Mouse (Mus musculus) liver (tissue): ENCODE measurements around the gene Dyrk1a.

ENCODE experiments used
- DNase-seq: peaks from one replicate; pipeline ENCODE4 v3.0.0-alpha.2; 2020; ENCODE audit warnings: mixed read lengths

The Dyrk1a gene

GRCm38 (mm10) chr16:94591536-94591935 lies 21.7 kb downstream of the Dyrk1a start:
- DNase-seq: no peak

- no peak for DNase-seq
Observed at GRCm38 (mm10) chr16:94596633-94597032, 26.8 kb downstream of the Dyrk1a start.

GRCm38 (mm10) chr16:94597640-94598039 lies 27.8 kb downstream of the Dyrk1a start:
- DNase-seq: no peak

- no peak for DNase-seq
Observed at GRCm38 (mm10) chr16:94599977-94600724, 30.3 kb downstream of the Dyrk1a start.

DNA sequence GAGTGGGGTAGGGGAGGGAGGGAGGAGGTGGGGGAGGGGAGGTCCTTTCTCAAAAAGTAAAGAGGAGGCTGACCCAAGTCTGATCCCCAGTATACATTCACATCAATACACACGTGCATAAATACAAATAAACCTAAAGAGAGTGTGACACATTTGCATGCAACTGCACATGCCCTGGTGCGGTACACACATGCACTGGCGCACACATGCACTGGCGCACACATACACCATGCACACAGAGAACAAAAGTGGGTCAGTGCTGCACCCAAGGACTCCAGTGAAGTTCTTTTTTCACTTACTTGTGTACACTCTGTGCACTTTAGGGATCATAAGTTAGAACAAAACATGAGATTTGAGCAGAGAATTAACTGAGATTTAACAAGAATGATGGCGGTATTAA lies 31.3 kb downstream of the Dyrk1a start:
- no peak for DNase-seq

- peak; percentile 30 for DNase-seq
Observed at GRCm38 (mm10) chr16:94601540-94601953, 31.7 kb downstream of the Dyrk1a start.

- DNase-seq: no peak
Observed at GRCm38 (mm10) chr16:94602188-94602587, 32.4 kb downstream of the Dyrk1a start.

DNA sequence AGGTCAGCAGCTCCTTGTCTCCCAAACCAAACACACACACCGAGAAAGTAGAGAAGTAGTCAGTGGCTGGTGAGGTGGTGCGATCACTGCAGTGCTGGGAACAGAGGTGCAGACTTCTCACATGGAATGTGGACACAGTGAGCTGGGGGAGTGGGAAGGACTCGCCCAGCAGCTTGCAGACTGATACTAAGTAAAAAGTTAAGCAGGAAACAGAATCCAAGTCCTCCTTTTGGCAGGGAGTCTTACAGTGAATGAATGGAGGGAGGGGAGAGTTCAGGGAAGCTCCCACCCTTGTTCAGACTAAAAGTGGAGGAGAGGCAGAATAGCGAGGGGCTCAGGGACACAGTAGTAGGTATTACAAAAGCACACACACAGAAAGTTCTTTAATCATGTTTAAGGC lies 32.9 kb downstream of the Dyrk1a start:
- no peak for DNase-seq

DNA sequence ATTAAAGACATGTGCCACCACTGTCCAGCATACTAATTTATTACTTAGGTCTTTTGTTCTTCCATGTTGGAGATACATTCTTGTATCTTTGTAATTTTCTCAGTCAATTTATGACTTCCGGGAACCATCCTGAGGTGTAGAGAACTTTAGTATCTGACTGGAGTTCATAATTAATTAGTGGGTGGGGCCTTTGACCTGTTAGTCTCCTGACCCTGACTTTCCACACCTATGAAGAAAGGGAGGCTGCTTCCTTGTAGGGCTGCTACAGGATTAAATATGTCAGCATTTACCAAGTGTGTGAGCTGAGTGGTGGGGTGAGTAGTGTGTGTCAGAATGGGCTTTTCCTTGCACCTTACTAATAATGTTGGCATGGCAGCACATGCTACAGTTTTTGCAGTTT lies 36.4 kb downstream of the Dyrk1a start:
- DNase-seq: no peak

GRCm38 (mm10) chr16:94607468-94607867 lies 37.7 kb downstream of the Dyrk1a start:
- no peak for DNase-seq

GRCm38 (mm10) chr16:94608706-94609594 lies 39.1 kb downstream of the Dyrk1a start:
- no peak for DNase-seq

DNA sequence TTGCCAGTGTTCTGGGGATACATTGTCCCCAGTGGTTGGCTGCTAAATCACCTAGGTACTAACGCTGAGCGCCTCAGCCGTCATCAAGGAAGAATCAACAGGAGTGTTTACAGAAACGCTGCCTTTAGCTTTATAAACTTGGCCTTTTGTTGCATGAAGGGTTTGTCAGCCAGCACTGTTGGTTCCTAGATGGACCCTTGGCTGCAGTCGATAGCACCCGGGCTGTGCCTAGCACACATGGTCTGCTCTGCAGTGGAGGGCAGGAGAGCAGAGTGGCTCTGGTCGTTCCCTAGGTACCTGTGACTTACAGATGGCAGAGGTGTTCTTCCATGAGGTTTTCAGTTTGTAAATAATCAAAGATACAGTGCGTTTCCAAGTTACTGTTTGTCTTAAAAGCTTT lies 42.8 kb downstream of the Dyrk1a start:
- DNase-seq: no peak

DNA sequence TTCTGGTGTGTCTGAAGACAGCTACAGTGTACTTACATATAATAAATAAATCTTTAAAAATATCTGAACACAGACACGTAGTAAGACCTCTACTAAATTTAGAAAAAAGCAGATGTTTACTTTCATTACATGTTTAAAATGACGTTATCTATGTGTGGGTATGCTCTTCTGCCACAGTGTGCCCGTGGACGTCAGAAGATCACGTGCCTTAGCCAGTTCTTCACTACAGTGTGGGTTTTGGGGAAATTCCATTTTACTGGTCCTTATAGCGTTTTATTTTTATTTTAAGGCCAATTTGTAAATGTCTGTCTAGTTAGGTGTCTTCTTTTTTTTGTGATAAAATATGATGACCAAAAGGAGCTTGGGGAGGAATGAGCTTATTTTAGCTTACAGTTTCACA lies 47.4 kb downstream of the Dyrk1a start:
- DNase-seq: no peak

DNA sequence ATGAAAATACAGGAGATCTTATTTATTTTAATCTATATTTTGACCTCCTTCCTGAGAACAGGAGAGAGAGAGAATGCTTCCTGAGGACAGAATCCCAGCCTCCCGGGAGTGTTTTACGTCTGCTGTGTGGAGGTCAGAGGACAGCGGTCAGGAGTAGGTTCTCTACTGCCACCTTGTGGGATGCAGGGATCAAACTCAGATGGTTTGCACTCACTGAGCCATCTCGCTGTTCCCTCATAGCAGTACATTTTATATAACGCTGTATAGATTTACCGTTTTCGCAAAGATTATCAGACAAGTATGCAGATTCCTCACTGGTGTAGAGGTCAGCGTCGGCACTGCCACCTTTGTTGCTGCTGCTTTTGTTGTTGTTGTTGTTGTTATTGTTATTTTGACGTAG lies 48.7 kb downstream of the Dyrk1a start:
- DNase-seq: peak; percentile 44

DNA sequence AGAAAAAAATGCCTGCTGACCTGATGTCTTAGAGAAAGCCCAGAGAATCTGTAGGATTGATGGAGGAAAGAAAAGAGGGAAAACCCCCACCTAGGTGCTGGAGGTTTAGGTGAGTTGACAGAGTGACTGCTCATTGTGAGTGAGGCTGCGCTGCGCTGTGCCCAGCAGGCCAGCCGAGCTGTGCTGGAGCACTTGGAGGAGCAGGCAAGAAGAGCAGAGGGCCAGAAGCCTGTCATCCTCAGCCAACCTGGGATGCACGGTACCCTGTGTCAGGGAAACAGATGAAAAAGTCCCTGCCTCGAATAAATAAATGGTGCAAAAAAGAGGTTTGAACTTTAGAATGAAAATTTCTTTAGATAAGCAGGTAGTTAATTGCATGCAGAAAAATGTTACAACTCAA lies 49.5 kb downstream of the Dyrk1a start:
- no peak for DNase-seq

GRCm38 (mm10) chr16:94624871-94625270 lies 55.1 kb downstream of the Dyrk1a start:
- DNase-seq: no peak

DNA sequence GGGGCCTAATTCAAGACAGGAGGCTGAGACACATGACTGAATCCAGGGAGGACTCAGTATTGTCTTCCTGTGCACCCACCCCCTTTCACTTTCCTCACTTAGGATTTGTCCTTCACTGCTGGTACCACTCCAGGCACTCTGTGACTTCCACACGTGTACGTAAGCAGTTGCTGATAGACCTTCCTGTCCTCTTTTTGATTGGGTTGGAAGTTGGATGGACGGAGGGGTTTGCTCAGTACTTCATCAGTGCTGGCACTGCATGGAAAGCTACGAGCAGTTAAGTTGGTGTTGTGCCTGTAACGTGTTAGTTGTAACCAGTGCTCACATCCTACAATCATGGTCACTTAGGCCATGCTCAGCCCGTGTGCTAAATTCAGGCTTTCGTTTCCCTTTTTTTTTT lies 55.8 kb downstream of the Dyrk1a start:
- no peak for DNase-seq

DNA sequence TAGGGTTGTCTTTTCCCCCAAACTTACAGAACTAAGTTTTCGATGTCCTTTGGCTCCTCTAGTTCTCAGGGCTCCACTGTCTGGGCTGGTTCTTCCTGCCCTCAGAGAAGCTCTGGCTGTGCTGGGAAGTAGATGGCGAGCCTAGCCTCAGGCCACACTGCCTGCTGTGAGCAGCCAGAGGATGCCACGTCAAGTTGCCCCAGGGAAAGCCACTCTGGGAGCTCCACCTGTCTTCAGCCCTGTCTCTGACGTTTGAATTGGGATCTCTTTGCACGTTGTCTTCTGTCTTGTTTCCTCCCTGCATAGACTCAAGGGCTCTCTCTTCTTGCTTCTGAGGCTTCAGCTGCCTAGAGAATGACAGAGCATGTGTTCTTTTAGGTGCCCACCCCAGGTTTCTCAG lies 57.9 kb downstream of the Dyrk1a start:
- no peak for DNase-seq

- DNase-seq: no peak
Observed at GRCm38 (mm10) chr16:94628976-94629729, 59.3 kb downstream of the Dyrk1a start.

DNA sequence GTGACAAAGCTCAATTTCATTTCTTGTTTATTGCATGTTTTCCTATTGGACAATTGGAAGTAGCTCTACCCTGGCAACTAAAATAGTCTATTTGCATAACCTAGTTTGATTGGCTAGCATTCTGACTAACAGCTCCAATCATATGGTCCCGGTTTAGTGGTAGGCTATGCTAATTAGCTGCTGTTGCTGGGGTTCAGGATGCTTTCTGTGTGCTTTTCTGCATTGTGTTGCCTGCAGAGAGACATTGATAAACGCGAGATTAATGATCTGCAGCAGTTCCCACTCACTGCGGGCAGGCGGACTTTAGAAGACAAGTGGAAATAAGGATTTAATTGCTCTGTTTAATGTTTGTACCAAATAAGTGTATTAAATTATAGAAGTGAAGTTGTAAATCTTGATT lies 62.2 kb downstream of the Dyrk1a start:
- DNase-seq: peak; percentile 19

DNA sequence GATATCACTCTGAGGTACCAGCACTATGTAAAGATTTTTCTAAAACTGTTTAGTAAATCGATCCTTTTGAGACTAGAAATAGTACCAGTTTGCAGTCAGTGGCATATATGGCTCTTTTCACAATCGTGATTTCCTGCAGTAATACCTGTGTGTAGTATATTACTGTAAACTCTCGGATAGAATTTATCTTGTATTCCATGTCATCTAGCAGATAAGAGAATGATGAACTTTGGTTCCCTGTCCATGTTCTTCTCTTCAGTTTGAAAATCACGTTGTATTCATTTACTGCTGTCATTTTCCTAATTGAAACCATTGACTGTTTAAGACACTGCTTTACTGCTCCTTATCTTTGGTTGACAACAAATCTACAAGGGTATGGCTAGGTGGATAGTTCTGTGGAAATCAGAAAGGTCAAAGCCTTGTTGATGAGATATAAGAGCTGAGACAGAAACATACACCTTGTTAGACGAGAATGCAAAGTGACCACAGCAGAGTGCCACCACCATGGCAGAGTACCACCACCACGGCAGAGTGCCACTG lies 62.7 kb downstream of the Dyrk1a start:
- no peak for DNase-seq

- DNase-seq: no peak
Observed at GRCm38 (mm10) chr16:94633012-94633411, 63.2 kb downstream of the Dyrk1a start.

DNA sequence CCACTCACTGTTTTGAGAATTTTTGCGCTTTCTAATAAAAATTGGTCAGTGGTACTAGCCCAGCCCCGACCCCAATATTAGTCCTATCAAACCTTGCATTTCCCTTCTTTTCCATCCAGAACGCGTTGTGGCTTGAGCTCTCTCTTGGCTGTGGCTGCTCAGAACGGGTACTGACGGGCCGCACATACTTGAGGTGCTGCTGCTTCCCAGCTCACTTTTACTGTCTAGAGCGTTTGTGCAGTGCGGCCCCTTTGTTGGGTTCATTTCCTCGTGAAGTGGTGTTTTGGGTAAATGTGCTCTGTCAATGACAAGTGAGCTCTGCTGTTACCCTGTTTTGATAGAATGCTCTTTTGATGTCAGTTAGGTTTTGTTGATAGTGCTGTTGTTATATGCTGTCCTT lies 67.6 kb downstream of the Dyrk1a start:
- DNase-seq: no peak
